Mouse (Mus musculus) bone marrow macrophage, adult 2 months (primary cell): Measurements from ENCODE around the gene Med25. TPM values are rescaled to one million over a fixed set of nuclear protein-coding genes. Genes with fewer than 3 reads are reported as not detected.

ENCODE experiments used
- H3K27ac ChIP-seq: 2 replicates; pipeline ENCODE4 v1.5.1; 2012; ENCODE audit warnings: low read depth, low read length; ENCODE audit not compliant: insufficient read depth
- H3K4me1 ChIP-seq: 2 replicates; pipeline ENCODE4 v1.6.1; 2012; ENCODE audit warnings: low read length; ENCODE audit not compliant: control insufficient read depth, insufficient read depth
- H3K4me3 ChIP-seq: 2 replicates; pipeline ENCODE4 v1.5.1; 2012; ENCODE audit warnings: mild to moderate bottlenecking, low read length, moderate library complexity; ENCODE audit not compliant: insufficient read depth
- CTCF ChIP-seq: IDR thresholded peaks from 2 replicates; pipeline ENCODE4 v1.5.1; 2012; ENCODE audit warnings: low read depth, mild to moderate bottlenecking, low read length, moderate library complexity
- POLR2A ChIP-seq: IDR thresholded peaks from 2 replicates; pipeline ENCODE4 v1.6.1; 2012; ENCODE audit warnings: mild to moderate bottlenecking, low read depth, low read length, borderline replicate concordance
- polyA plus RNA-seq: library from polyadenylated mRNA; stranded (reverse); fragments of >200 nt; gene quantifications from 2 replicates; pipeline ENCODE4 v1.2.4, GENCODE M21; 2012; ENCODE audit not compliant: missing spikeins, insufficient read depth, insufficient read length

Gene Med25
- polyA plus RNA-seq, 1 experiment: 33.4 TPM

GRCm38 (mm10) chr7:44915314-44915713 is 22.8 kb upstream of the Med25 start:
- H3K4me1 ChIP-seq: no peaks in the 10 kb centered on the region

GRCm38 (mm10) chr7:44914396-44914795 is 21.9 kb upstream of the Med25 start:
- Histone ChIP-seq H3K27ac (no peak overlapping the region), H3K4me3 (no peak overlapping the region), H3K4me1 (peaks cover 3% of the 10 kb centered on the region)
- TF ChIP-seq CTCF (no peak), POLR2A (no peak)

More at GRCm38 (mm10) chr7:44915314-44915713, 22.8 kb upstream of the Med25 start:
- TF ChIP-seq POLR2A: no peak
- Histone ChIP-seq H3K27ac (no peak overlapping the region), H3K4me3 (no peak overlapping the region)

GRCm38 (mm10) chr7:44908706-44909476 is 16.4 kb upstream of the Med25 start:
- Histone ChIP-seq H3K27ac (no peak overlapping the region), H3K4me1 (peaks cover 17% of the 10 kb centered on the region), H3K4me3 (no peak overlapping the region)
- no peak for TF ChIP-seq CTCF
- no peak for TF ChIP-seq POLR2A

- Histone ChIP-seq H3K4me1 (peaks cover 17% of the 10 kb centered on the region), H3K27ac (no peak overlapping the region), H3K4me3 (no peak overlapping the region)
- no peak for TF ChIP-seq POLR2A
- no peak for TF ChIP-seq CTCF
These were observed 12.9 kb upstream of the Med25 start for GRCm38 (mm10) chr7:44905430-44905829.

GRCm38 (mm10) chr7:44901230-44901722 is 8.8 kb upstream of the Med25 start:
- Histone ChIP-seq H3K27ac (no peak overlapping the region), H3K4me1 (0 out of 2 replicates have a peak, but pooled peaks cover 4% of the 10 kb centered on the region), H3K4me3 (no peak overlapping the region)
- TF ChIP-seq CTCF: no peak
- no peak for TF ChIP-seq POLR2A

GRCm38 (mm10) chr7:44900632-44901031 is 8.1 kb upstream of the Med25 start:
- no peak overlapping the region for H3K4me3 ChIP-seq
- H3K27ac ChIP-seq: no peak overlapping the region
- TF ChIP-seq CTCF: no peak
- TF ChIP-seq POLR2A: no peak
- H3K4me1 ChIP-seq: 0 out of 2 replicates have a peak, but pooled peaks cover 4% of the 10 kb centered on the region

- H3K4me3 ChIP-seq: no peak overlapping the region
- H3K4me1 ChIP-seq: 0 out of 2 replicates have a peak, but pooled peaks cover 5% of the 10 kb centered on the region
- TF ChIP-seq POLR2A (no peak), CTCF (no peak)
- H3K27ac ChIP-seq: no peak overlapping the region
These were observed 6.1 kb upstream of the Med25 start for GRCm38 (mm10) chr7:44898607-44899006.

- 0 out of 2 replicates have a peak, but pooled peaks cover 7% of the 10 kb centered on the region for H3K4me1 ChIP-seq
- H3K27ac ChIP-seq: 0 out of 2 replicates have a peak overlapping the region, but pooled peaks have one; percentile 12
- H3K4me3 ChIP-seq: peak overlapping the region; percentile 70
- TF ChIP-seq CTCF (no peak), POLR2A (no peak)
These were observed 4.0 kb upstream of the Med25 start for GRCm38 (mm10) chr7:44896499-44896898.

GRCm38 (mm10) chr7:44895593-44896434 is 3.3 kb upstream of the Med25 start, which contains the start of gene Fuz:
TSS of gene Fuz (plus strand) at chr7:44896079.
- peak; percentile 56; the same call in 1 of the 2 replicates for TF ChIP-seq CTCF
- no peak for TF ChIP-seq POLR2A
- Histone ChIP-seq H3K27ac (peak within 1 kb of the TSS; percentile 63), H3K4me3 (peak within 1 kb of the TSS; percentile 70), H3K4me1 (peaks cover 10% of the 10 kb centered on the region)

GRCm38 (mm10) chr7:44895206-44895592 is 2.7 kb upstream of the Med25 start:
- TF ChIP-seq POLR2A (no peak), CTCF (no peak)
- Histone ChIP-seq H3K4me1 (peaks cover 15% of the 10 kb centered on the region), H3K4me3 (peak overlapping the region; percentile 70), H3K27ac (no peak overlapping the region)
